Mouse (Mus musculus): ENCODE data around the gene Ltbp1.

DNA sequence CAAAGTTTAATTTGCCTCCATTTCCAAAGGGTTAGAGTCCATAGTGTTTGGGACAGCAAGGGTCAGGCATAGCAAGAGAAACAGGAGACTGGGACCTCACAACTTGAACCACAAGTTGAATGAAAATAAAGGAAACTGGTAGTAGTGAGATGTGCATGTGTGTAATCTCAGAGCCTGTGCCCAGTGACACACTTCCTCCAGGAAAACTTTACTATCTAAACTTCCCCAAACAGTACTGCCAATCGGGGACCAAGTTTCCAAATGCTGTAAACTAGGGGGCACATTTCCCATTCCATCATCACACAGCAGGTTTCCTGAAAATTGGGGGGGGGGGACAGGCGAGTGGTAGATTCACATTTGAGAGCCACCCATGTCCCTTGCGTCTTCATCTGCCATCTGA, 267.1 kb downstream of the Ltbp1 start:
- TF ChIP-seq CTCF (IDR thresholded peaks at IDR 0.05; ENCODE audit: insufficient read depth, low read depth, low read length), result no peak
- TF ChIP-seq POLR2A (IDR thresholded peaks at IDR 0.05; ENCODE audit: insufficient read depth, low read depth, low read length), result no peak

Measured in olfactory bulb, adult 2 months (tissue).